Mouse (Mus musculus): ENCODE data around the gene Vmn2r109. TPM values are rescaled to one million over a fixed set of nuclear protein-coding genes. Genes with fewer than 3 reads are reported as not detected.
"Not testable (repeated sequence)": the region's sequence is repeated elsewhere in the genome, so short reads cannot be mapped to it uniquely, and the experiment has no call there.

Vmn2r109 gene
- not detected in 2 replicates for polyA plus RNA-seq (2015; fragmentation: Nextera tagmentation; extraction: Ambion mirVana)

GRCm38 (mm10) chr17:20564656-20565055 is at the start of gene Vmn2r109:
Gene Vmn2r109, minus strand, starts transcription at chr17:20564756.
- Histone ChIP-seq H3K9me3 (no peaks in the 10 kb centered on the region; the same call in 1 of the 2 replicates), H3K4me1 (no peaks in the 10 kb centered on the region), H3K36me3 (no peaks in the 10 kb centered on the region), H3K4me3 (no peak within 1 kb of the TSS), H3K4me2 (no peak within 1 kb of the TSS), H3K27me3 (no peaks in the 10 kb centered on the region), H3K27ac (no peak within 1 kb of the TSS), H3K9ac (no peak within 1 kb of the TSS)
- no peak for ATAC-seq (ENCODE audit: borderline replicate concordance, extremely low read depth, low FRiP score, low TSS enrichment)
- WGBS: 90% methylated on average over 1 of the region's 1 CpGs

DNA sequence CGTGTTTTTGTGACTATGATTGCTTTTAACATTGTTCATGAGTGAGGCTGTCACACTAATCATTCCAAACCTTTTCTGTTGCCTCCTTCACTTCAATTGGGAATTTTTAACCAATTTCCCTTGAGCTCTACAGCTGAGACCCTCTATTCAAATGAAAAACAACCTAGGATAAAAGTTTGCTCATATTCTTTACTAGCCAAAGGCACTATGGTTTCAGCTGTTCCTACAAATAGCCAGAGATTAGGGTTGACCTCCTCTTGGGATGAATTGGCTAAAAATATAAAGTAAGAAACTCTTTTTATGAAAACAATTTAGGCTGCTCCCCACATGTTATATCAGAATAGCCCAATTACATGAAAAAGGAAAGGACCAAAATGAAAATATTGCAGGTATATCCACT is 31.8 kb upstream of the Vmn2r109 start, which contains the start of gene Vmn2r110:
Vmn2r110 (minus strand) TSS at position 101 of the 400 bp plus-strand sequence.
- no peak within 1 kb of the TSS for H3K4me3 ChIP-seq
- no peaks in the 10 kb centered on the region; the same call in 1 of the 2 replicates for H3K9me3 ChIP-seq
- no peaks in the 10 kb centered on the region for H3K36me3 ChIP-seq
- H3K4me2 ChIP-seq: no peak within 1 kb of the TSS
- no peak for ATAC-seq (ENCODE audit: borderline replicate concordance, extremely low read depth, low FRiP score, low TSS enrichment)
- no peak within 1 kb of the TSS for H3K9ac ChIP-seq
- H3K27me3 ChIP-seq: no peaks in the 10 kb centered on the region
- WGBS: 17% methylated on average over 1 of the region's 1 CpGs
- no peak within 1 kb of the TSS for H3K27ac ChIP-seq
- no peaks in the 10 kb centered on the region for H3K4me1 ChIP-seq

DNA sequence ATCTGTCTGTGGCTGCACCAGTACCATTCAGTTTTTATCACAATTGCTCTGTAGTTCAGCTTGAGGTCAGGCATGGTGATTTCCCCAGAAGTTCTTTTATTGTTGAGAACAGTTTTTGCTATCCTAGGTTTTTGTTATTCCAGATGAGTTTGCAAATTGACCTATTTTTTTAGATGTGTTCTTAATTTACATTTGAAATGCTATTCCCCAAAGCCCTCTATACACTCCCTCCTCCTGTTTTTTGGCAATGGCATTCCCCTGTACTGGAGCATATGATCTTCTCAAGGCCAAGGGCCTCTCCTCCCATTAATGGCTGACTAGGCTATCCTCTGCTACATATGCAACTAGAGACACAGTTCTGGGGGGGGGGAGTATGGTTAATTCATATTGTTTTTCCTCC is 56.3 kb downstream of the Vmn2r109 start:
- H3K4me3 ChIP-seq; H3K4me2 ChIP-seq; H3K9me3 ChIP-seq; H3K27ac ChIP-seq; H3K27me3 ChIP-seq; ATAC-seq (ENCODE audit: borderline replicate concordance, extremely low read depth, low FRiP score, low TSS enrichment); H3K36me3 ChIP-seq; H3K9ac ChIP-seq; H3K4me1 ChIP-seq: not testable (repeated sequence)

DNA sequence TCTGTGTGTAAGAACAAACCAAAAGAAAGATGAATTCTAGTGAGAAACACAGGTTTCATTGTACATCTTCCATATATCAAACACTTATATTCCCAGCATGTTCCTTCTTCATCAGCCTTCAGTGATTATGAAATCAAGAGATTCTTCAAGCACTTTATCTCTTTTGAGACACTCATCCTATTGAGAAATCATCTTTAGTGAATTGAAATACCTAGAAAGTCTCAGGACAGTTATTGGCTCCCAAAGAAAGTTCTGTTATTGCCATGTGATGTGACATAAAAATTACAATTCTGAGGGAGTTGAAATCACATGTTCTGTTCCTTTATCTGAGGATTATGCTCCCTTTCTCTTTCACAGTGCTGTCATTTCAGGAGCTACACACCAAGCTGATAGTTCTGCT is 66.7 kb downstream of the Vmn2r109 start, which contains the start of gene Vmn1r225:
Vmn1r225 (plus strand) TSS at position 301 of the 400 bp plus-strand sequence.
- no peak for ATAC-seq (ENCODE audit: borderline replicate concordance, extremely low read depth, low FRiP score, low TSS enrichment)
- Histone ChIP-seq H3K36me3 (no peaks in the 10 kb centered on the region), H3K27ac (no peak within 1 kb of the TSS), H3K4me1 (no peaks in the 10 kb centered on the region), H3K4me3 (no peak within 1 kb of the TSS), H3K4me2 (no peak within 1 kb of the TSS), H3K9me3 (no peaks in the 10 kb centered on the region; the same call in 1 of the 2 replicates), H3K27me3 (no peaks in the 10 kb centered on the region), H3K9ac (no peak within 1 kb of the TSS)

Other genes starting within 250 kb of the Vmn2r109 start
- not detected in 2 replicates for gene Vmn2r107, start 219.5 kb downstream of the Vmn2r109 start, polyA plus RNA-seq (2015; fragmentation: Nextera tagmentation; extraction: Ambion mirVana)
- not detected in 2 replicates for gene Vmn1r224, start 150.6 kb downstream of the Vmn2r109 start, polyA plus RNA-seq (2015; fragmentation: Nextera tagmentation; extraction: Ambion mirVana)
- gene Vmn2r108, start 83.4 kb downstream of the Vmn2r109 start, polyA plus RNA-seq (2015; fragmentation: Nextera tagmentation; extraction: Ambion mirVana): not detected in 2 replicates
- gene Vmn1r225, start 66.6 kb downstream of the Vmn2r109 start, polyA plus RNA-seq (2015; fragmentation: Nextera tagmentation; extraction: Ambion mirVana): not detected in 2 replicates
- gene Vmn2r110, start 31.7 kb upstream of the Vmn2r109 start, polyA plus RNA-seq (2015; fragmentation: Nextera tagmentation; extraction: Ambion mirVana): 0.02 and 0.03 TPM in 2 replicates
- gene Fpr-rs3, start 60.1 kb upstream of the Vmn2r109 start, polyA plus RNA-seq (2015; fragmentation: Nextera tagmentation; extraction: Ambion mirVana): not detected in 2 replicates
- not detected in 2 replicates for gene Vmn1r226, start 118.1 kb upstream of the Vmn2r109 start, polyA plus RNA-seq (2015; fragmentation: Nextera tagmentation; extraction: Ambion mirVana)
- not detected in 2 replicates for gene Vmn1r227, start 165.1 kb upstream of the Vmn2r109 start, polyA plus RNA-seq (2015; fragmentation: Nextera tagmentation; extraction: Ambion mirVana)
- not detected in 2 replicates for gene Vmn1r228, start 221.4 kb upstream of the Vmn2r109 start, polyA plus RNA-seq (2015; fragmentation: Nextera tagmentation; extraction: Ambion mirVana)
- not detected in 2 replicates for gene Vmn1r229, start 246.8 kb upstream of the Vmn2r109 start, polyA plus RNA-seq (2015; fragmentation: Nextera tagmentation; extraction: Ambion mirVana)